Mouse (Mus musculus) thymus, postnatal 36 days (tissue): ENCODE measurements at regions not wholly inside any gene's neighbourhood (a gene's known extent, or its start where the extent isn't known, plus 50 kb on each side); places are given as distances from the start of the nearest gene placed in this dataset.

Source experiments
- DNase-seq, 2 experiments: peaks; one replicate each; pipeline ENCODE4 v3.0.0; 2022; ENCODE audit warnings: mixed read lengths in 2 of 2

DNA sequence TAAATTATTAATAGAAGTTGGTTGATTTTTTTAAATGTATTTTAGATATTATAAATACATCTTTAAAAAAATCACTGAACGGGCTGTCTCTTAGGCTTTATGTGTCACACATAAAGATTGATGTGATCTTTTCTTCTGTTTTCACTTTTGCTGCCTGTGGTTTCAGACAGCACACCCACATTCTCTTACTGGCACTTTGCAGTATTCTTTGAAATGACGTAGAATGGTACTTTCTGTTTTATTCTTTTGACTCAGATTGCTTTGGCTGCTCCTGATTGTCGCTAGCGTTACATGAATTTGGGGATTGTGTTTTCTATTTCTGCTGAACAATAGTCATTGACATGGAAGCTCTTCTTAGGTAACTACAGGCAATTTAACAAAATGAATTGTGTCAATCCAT is 415.4 kb upstream of the Rag2 start:
- DNase-seq, result no peak

DNA sequence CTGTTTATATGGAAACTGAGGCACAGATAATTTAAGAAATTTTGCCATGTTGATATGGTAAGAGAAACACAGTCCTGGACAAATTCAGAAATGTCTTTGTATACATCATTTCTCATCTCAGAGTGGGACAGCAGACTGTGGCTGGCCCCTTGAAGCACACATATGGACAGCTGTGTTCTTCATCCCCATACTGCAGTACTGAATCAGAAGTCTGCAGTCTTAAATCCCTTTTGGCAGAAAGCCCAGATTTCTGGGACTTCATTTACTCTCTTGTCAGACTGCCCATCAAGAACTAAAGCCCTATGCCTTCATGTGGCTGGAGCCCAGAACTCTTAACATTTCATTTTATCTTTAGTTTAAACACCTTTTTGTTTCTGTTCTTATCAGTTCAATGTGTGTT is 403.8 kb upstream of the Rag2 start:
- DNase-seq, result no peak

DNA sequence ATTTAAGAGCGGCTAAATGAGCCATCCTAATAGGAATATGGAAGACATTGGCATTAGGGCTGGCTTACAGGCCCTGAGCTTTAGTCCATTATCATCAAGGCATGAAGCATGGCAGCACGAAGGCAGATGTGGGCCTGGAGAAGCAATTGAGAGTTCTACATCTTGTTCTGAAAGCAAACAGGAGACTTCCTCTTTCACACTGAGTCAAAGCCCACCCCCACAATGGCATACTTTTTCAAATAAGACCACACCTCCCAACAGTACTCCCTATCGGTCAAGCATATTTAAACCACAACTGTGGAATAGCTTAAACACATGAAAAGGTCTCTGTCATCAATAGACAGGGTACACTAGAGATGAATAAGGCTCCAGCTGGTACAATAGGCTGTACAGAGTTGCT is 381.5 kb upstream of the Rag2 start:
- no peak for DNase-seq

DNA sequence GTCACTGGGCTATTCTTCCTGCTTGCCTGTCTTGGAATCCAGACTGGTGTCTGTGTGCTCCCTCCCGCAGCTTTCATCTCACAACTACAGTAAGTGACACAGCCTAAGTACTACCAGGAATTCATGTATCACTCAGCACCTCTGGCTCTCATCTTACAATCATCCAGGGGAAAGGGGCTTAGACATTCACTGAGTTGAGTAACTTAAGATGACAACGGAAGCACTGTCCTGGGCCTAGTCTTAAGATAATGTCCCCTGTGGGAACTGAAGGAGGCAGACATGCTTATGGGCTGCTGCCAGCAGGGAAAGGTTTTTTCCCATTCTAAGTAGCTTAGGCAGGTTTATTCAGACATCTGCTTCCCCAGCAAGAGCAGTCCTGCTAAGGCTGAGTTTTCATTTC is 377.4 kb upstream of the Rag2 start:
- DNase-seq, result no peak

GRCm38 (mm10) chr2:101252228-101252627 is 372.3 kb upstream of the Rag2 start:
- DNase-seq, result no peak

DNA sequence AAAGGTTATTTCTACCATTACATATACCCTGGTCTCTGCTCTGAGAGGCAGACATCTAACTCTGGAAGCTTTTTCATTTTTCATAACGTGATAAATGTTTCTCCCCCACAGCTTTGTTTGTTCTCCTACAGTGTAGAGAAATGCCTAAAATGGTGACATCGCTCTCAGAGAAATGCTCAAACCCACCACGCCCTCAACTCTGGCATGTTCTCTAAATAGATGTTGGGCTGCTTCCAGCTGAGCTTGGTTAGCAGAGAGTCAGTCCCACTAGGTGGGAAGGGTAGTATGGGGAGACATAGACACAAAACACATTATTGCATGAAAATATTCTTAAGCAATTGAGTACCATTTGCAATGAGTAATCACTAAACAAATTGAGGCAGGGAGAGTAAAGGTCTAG is 368.1 kb upstream of the Rag2 start:
- DNase-seq, result no peak

DNA sequence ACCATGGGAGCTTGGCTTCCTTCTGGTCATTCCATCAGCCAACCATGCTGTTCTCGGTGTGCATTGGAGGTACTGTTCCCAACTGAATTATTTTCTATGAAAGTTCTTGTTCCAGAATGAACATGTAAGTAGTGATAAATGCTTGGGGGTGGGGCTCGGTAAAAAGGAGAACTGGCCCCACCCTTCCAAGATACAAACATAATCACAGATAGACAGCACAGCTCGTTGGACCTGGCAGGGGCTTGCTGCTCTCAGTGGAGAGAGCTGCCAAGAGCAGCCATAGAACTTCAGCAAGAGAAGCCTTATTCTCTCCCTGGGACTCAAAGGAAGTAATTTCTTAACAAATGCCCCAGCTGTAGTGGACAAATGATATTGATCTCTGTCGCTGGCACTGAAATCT is 360.6 kb upstream of the Rag2 start:
- no peak for DNase-seq

DNA sequence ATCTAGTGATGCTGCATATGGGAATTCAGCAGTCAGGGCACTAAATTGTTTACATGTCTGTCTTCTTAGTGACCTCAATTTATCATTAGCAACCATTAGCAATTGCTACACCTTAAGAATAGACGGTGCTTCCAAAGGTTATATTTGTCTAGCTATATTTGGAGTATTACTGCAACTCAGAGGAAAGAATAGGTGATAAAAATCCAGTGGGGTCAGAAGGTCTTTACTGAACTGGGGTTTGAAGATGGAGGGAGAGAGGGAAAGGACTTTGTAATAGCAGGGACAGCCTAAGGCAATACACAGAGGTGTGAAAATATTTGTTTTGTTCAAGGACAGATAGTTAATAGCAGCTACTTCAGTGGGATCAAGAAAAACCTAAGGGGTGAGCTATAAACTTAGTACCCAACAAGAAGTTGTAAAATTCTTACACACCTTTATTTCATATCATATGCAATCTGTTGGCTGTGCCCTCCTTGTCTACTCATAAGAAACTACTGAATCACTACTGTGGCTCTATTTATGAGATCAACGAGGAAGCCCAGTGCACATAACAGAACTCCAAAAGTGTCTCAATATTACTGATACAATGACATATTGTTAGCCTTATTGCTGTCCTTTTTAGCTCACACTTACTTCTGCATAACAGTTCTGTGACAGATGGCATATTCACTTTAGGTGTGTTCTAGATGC is 357.7 kb upstream of the Rag2 start:
- DNase-seq, result no peak

GRCm38 (mm10) chr2:101274045-101274664 is 350.4 kb upstream of the Rag2 start:
- no peak for DNase-seq

GRCm38 (mm10) chr2:101284886-101285285 is 339.6 kb upstream of the Rag2 start:
- no peak for DNase-seq

GRCm38 (mm10) chr2:101288119-101288518 is 336.4 kb upstream of the Rag2 start:
- DNase-seq, result no peak

DNA sequence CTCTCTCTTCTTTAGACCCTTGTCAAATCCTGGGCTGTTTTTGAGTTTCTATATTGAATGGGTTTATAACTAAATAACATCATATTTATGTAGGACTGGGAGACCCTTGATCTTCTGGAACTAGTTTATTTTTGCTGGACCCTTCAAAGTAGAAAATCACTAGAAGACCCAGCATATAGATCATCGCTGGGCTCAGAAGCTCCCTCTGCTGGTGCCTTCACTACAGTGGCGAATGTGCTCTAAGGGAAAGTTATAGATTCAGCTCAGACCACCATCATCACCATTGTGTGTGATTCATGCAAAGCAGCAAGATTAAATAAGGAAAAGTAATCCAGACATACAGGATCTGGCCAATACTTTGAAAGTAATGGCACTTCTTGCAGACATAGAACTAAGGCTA is 335.4 kb upstream of the Rag2 start:
- DNase-seq, result no peak

DNA sequence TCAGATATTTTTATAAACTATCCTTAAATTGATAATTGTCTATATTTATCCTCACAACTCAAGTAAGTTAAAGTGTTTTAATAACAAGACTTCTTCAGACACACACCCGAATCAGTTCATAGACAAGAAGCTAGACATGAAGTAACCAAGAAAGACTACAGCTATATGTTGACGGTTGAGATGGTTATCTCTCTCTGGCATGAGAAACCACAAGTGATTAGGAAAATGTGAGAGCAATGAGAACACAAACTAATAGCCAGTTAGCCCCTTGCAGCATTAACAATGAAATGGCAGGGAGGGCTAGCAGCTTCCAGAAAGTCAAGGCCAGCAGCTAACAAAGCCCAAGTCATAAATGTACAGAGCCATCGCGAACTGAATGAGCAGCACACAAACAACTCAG is 333.8 kb upstream of the Rag2 start:
- DNase-seq, result no peak

DNA sequence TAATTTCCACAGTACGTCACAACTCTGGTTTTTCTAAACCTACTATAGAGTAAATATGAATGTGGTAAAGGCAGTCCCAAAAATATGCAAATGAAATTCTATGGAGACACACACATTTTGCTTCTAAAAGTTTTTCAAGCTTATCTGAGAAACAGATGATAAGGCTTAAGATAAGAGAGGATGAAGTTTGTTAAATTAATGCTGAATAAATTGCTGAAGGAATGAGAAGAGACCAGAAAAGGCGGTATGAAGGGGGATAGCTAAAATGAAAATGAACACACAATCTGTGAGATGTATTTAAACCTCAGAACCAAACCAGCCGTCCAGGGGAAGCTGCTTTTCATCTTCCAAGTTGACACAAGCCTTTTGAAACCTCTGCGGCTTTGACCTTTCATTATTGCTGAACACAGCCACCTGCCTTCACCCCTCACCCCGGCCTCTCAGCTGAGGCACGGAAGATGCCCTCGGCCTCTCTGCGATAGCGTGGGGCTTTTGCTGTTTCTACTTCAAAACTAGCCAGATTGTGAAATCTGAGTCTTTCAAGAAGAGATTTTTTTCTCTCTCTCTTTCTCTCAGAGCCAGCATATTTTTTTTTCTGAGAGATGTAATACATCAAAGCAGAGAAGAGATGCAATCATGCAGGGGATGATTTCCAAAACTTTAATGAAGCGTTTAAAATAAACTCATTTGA is 328.7 kb upstream of the Rag2 start:
- DNase-seq, result no peak

- DNase-seq, result no peak
These were observed 328.2 kb upstream of the Rag2 start for GRCm38 (mm10) chr2:101296369-101296682.

GRCm38 (mm10) chr2:101296778-101297177 is 327.7 kb upstream of the Rag2 start:
- no peak for DNase-seq

GRCm38 (mm10) chr2:101299126-101299525 is 325.4 kb upstream of the Rag2 start:
- DNase-seq, result no peak

GRCm38 (mm10) chr2:101300106-101300505 is 324.4 kb upstream of the Rag2 start:
- DNase-seq, result no peak

DNA sequence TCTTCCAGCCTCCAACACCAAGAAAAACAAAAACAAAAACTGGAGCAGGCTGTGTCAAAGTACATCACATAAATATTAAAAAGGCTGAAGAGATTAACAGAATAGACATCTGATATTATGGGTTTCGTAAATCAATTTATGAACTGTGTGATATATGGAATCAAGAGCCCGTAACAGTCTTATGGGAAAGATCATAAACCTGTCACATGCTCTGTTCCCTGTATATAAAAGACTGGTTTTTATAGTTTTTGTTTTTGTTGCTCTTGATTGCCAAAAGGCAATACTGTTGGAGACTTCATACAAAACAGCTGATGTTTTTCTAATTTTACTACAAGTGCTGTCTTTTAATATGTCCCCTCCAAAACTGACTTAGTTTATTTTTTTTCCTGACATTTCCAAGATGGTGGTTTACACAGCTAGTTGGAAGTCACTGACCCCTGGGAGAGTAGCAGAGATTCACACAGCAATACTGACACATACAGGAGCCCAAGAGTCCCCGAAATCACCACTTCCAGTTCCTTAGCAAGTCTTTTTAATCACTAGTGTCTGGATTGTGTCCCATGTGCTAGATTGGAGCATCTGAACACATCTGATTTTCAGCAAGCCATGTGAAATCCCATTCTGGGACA is 303.1 kb upstream of the Rag2 start:
- DNase-seq, result no peak

DNA sequence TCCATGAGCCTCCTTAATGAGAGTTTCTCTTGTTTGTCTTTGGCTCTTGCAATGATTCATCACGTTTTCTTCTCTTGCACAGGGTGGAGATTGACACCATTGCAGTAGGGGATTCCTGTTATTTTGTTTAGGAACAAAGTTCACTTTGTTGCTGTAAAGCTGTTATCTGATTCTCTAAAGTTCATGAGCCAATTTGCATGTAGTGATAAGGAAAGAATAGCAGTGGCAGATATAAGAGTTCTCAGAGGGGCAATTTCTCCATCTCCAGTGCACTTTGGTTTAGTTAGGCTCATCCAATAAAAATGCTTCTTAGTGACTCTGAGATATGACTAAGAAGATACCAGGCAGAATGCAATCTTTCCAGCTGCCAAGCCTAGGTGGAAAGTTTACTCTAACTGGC is 267.8 kb upstream of the Rag2 start:
- no peak for DNase-seq

GRCm38 (mm10) chr2:101364256-101364655 is 260.3 kb upstream of the Rag2 start:
- DNase-seq, result no peak

- no peak for DNase-seq
These were observed 256.2 kb upstream of the Rag2 start for GRCm38 (mm10) chr2:101368278-101368677.

DNA sequence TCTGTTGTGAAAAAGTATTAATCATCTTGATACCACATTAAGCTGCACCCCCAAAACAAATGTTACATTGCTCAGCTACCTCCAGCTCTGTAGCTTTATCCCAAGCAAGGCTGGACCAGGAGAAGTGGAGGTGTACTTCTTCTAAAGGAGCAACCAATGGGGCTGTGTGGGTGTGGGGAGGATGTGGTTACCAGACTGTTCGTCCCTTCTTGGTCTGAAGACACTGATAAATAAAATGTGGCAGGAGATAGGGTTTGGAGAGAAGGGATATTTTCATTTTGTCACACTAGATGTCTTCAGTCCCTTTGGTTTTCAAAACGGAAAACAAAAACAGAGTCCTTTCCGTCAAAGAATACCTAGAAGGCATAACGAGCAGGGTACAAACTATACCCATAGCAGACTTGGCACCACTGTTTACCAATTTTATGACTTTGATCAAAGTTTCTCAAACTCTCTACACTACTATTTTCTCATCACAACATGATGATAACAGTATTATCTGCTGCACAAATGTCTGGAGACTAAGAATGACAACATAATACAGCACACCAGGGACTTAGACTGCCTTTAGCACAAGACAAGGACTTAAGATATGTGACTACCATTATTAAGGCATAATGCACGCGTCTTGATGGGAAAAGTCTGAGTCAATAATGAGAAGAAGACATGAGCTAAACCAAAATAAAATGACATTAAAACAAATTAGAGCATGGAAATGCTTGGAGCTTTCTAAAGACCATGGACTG is 253.4 kb upstream of the Rag2 start:
- DNase-seq, result no peak
